8 mouse cellular contexts compared by ENCODE assay signal in genomic region chr17:5397148-5398007, GRCm38 (mm10). TPM values are rescaled to one million over a fixed set of nuclear protein-coding genes. Genes with fewer than 3 reads are reported as not detected.
DNase-seq lines count a peak whose midpoint lies in the region; ATAC-seq and TF ChIP-seq lines count a peak whose summit lies in the region.

No protein-coding gene starts in this region.

- peaks cover 4% of the 10 kb centered on the region; the same call in 1 of the 2 replicates for H3K9me3 ChIP-seq in ES-Bruce4 (replicated peaks; ENCODE audit: control insufficient read depth, insufficient read depth, low read length, poor library complexity, severe bottlenecking)
- no peaks in the 10 kb centered on the region for H3K9me3 ChIP-seq in forebrain, embryonic 14.5 days (replicated peaks; ENCODE audit: control insufficient read depth, low read length)
- H3K9me3 ChIP-seq in liver, postnatal 0 days (ENCODE audit: low read length): no peaks in the 10 kb centered on the region
- H3K9me3 ChIP-seq in neural tube, embryonic 15.5 days (replicated peaks): no peaks in the 10 kb centered on the region

- intact Hi-C loops in heart, postnatal 25 days (cut with DNase I): loop anchor here (2.0 to 5.0 kb wide), 5 partner anchors 45 to 1825 kb away; no protein-coding TSS in a partner anchor

- peaks cover 2% of the 10 kb centered on the region for H3K4me1 ChIP-seq in ES-Bruce4 (ENCODE audit: control insufficient read depth, insufficient read depth, low read length)
- H3K4me1 ChIP-seq in forebrain, embryonic 14.5 days (ENCODE audit: control insufficient read depth, insufficient read depth, low read length): no peaks in the 10 kb centered on the region
- peaks cover 9% of the 10 kb centered on the region; the same call in 1 of the 2 replicates for H3K4me1 ChIP-seq in liver, postnatal 0 days (ENCODE audit: insufficient read depth)
- peaks cover 13% of the 10 kb centered on the region for H3K4me1 ChIP-seq in neural tube, embryonic 15.5 days

- TF ChIP-seq EP300 in ES-Bruce4 (IDR thresholded peaks at IDR 0.05; ENCODE audit: insufficient read depth, low read depth, low read length): no peak
- TF ChIP-seq EP300 in liver, postnatal 0 days (IDR thresholded peaks at IDR 0.05; ENCODE audit: low read depth): no peak

- WGBS in forebrain, embryonic 14.5 days: 31% methylated on average over 33 of the region's 33 CpGs
- 29% methylated on average over 33 of the region's 33 CpGs for WGBS in liver, postnatal 0 days (ENCODE audit: insufficient replicate concordance)
- WGBS in neural tube, embryonic 15.5 days: 31% methylated on average over 33 of the region's 33 CpGs

- no peak overlapping the region for H3K9ac ChIP-seq in ES-Bruce4 (ENCODE audit: low read depth, poor library complexity, severe bottlenecking)
- H3K9ac ChIP-seq in forebrain, embryonic 14.5 days (ENCODE audit: low read length): 0 out of 2 replicates have a peak overlapping the region, but pooled peaks have one; percentile 25
- 0 out of 2 replicates have a peak overlapping the region, but pooled peaks have one; percentile 4 for H3K9ac ChIP-seq in liver, postnatal 0 days (replicated peaks)
- H3K9ac ChIP-seq in neural tube, embryonic 15.5 days (replicated peaks): no peak overlapping the region

- no peaks in the 10 kb centered on the region for H3K36me3 ChIP-seq in ES-Bruce4 (ENCODE audit: control insufficient read depth, insufficient read depth, low read length, poor library complexity, severe bottlenecking)
- H3K36me3 ChIP-seq in forebrain, embryonic 14.5 days (ENCODE audit: control insufficient read depth, insufficient read depth, low read length): no peaks in the 10 kb centered on the region
- no peaks in the 10 kb centered on the region for H3K36me3 ChIP-seq in liver, postnatal 0 days (replicated peaks; ENCODE audit: insufficient read depth, low read length)
- no peaks in the 10 kb centered on the region for H3K36me3 ChIP-seq in neural tube, embryonic 15.5 days

- no peak for TF ChIP-seq POLR2A in ES-Bruce4 (IDR thresholded peaks at IDR 0.05; ENCODE audit: insufficient read depth, low read length)

- TF ChIP-seq CTCF in ES-Bruce4 (IDR thresholded peaks at IDR 0.05; ENCODE audit: low read depth, low read length): peak; percentile 96
- peak; percentile 98 for TF ChIP-seq CTCF in liver, postnatal 0 days (IDR thresholded peaks at IDR 0.05; ENCODE audit: low read depth)

- peak; percentile 49 for ATAC-seq in cerebellum, adult (ENCODE audit: insufficient number of reproducible peaks, low FRiP score, low TSS enrichment)
- peak; percentile 89 for ATAC-seq in forebrain, embryonic 14.5 days
- peak; percentile 67 for ATAC-seq in liver, postnatal 0 days
- ATAC-seq in neural tube, embryonic 15.5 days (ENCODE audit: low FRiP score): peak; percentile 86

- H3K27ac ChIP-seq in ES-Bruce4 (ENCODE audit: insufficient read depth, low read length): no peak overlapping the region
- H3K27ac ChIP-seq in forebrain, embryonic 14.5 days (ENCODE audit: low read depth, low read length): no peak overlapping the region
- H3K27ac ChIP-seq in liver, postnatal 0 days (ENCODE audit: low read depth): no peak overlapping the region
- no peak overlapping the region for H3K27ac ChIP-seq in neural tube, embryonic 15.5 days (replicated peaks)

- peak; percentile 91 for DNase-seq in forebrain, embryonic 14.5 days (ENCODE audit: low spot score)
- peak; percentile 60 for DNase-seq in heart, postnatal 25 days (ENCODE audit: low spot score)
- peak; percentile 90 for DNase-seq in layer of hippocampus, adult 11-12 months (ENCODE audit: low spot score)
- DNase-seq in liver, postnatal 0 days: peak; percentile 87
- DNase-seq in testis, postnatal 10 days (ENCODE audit: low spot score): peak; percentile 92

- H3K27me3 ChIP-seq in ES-Bruce4 (ENCODE audit: control insufficient read depth, insufficient read depth, low read length, poor library complexity, severe bottlenecking): no peaks in the 10 kb centered on the region
- no peaks in the 10 kb centered on the region for H3K27me3 ChIP-seq in forebrain, embryonic 14.5 days (replicated peaks; ENCODE audit: control insufficient read depth, insufficient read depth, low read length)
- no peaks in the 10 kb centered on the region for H3K27me3 ChIP-seq in liver, postnatal 0 days (ENCODE audit: insufficient read depth, low read length)
- peaks cover 6% of the 10 kb centered on the region; the same call in 1 of the 2 replicates for H3K27me3 ChIP-seq in neural tube, embryonic 15.5 days (replicated peaks)

- H3K4me2 ChIP-seq in forebrain, embryonic 14.5 days (ENCODE audit: low read length): 0 out of 2 replicates have a peak overlapping the region, but pooled peaks have one; percentile 12
- peak overlapping the region; percentile 15; the same call in 1 of the 2 replicates for H3K4me2 ChIP-seq in liver, postnatal 0 days (ENCODE audit: low read depth, low read length)
- H3K4me2 ChIP-seq in neural tube, embryonic 15.5 days: peak overlapping the region; percentile 29

- H3K4me3 ChIP-seq in ES-Bruce4 (ENCODE audit: low read depth, low read length): no peak overlapping the region
- H3K4me3 ChIP-seq in forebrain, embryonic 14.5 days (ENCODE audit: low read depth, low read length): no peak overlapping the region
- H3K4me3 ChIP-seq in liver, postnatal 0 days (ENCODE audit: low read depth, low read length): no peak overlapping the region
- no peak overlapping the region for H3K4me3 ChIP-seq in neural tube, embryonic 15.5 days (replicated peaks)

RNA-seq across cellular contexts. Expression of gene Ldhal6b, which starts 21.2 kb away (rescaled TPM):
- 1.1 and 1.3 TPM in 2 replicates for polyA plus RNA-seq in ES-Bruce4 (2011; ENCODE audit: insufficient read depth, insufficient read length, low read depth, missing spikeins)
- polyA plus RNA-seq in forebrain, embryonic 14.5 days (2014; fragmentation: Nextera tagmentation; extraction: Ambion mirVana): not detected in 2 replicates
- total RNA-seq in heart, postnatal 25 days (2021): under 1 TPM; 0.18 to 0.22 TPM
- not detected in 2 replicates for polyA plus RNA-seq in liver, postnatal 0 days (2015; fragmentation: Nextera tagmentation; extraction: Ambion mirVana)
- polyA plus RNA-seq in neural tube, embryonic 15.5 days (2015; fragmentation: Nextera tagmentation; extraction: Ambion mirVana): not detected in 2 replicates

RNA-seq across cellular contexts. Expression of gene Tmem242, which starts 42.7 kb away (rescaled TPM):
- polyA plus RNA-seq in ES-Bruce4 (2011; ENCODE audit: insufficient read depth, insufficient read length, low read depth, missing spikeins): 51.5 and 60.8 TPM in 2 replicates
- 115 and 124 TPM in 2 replicates for polyA plus RNA-seq in forebrain, embryonic 14.5 days (2014; fragmentation: Nextera tagmentation; extraction: Ambion mirVana)
- 100 to 1,000 TPM; 151 to 159 TPM for total RNA-seq in heart, postnatal 25 days (2021)
- polyA plus RNA-seq in liver, postnatal 0 days (2015; fragmentation: Nextera tagmentation; extraction: Ambion mirVana): 45.5 and 45.6 TPM in 2 replicates
- polyA plus RNA-seq in neural tube, embryonic 15.5 days (2015; fragmentation: Nextera tagmentation; extraction: Ambion mirVana): 112 and 114 TPM in 2 replicates

Comparison
In these comparisons a context has a peak if more than half of its experiments do, and no peak if none do; other contexts are left out.
1. H3K9ac ChIP-seq: peak in forebrain, embryonic 14.5 days (single experiment) and liver, postnatal 0 days (single experiment); none in ES-Bruce4 (single experiment) and neural tube, embryonic 15.5 days (single experiment).
2. Peak in every context shown above with its lines, with median percentiles within 50 percentile points of each other: ATAC-seq, DNase-seq and H3K4me2 ChIP-seq.